Mouse (Mus musculus) E14TG2a.4 (cell line): ENCODE results near the gene Tcte2.

ENCODE experiments used
- H3K27me3 ChIP-seq: 2 replicates; pipeline ENCODE4 v1.6.1; 2014; ENCODE audit warnings: low read length, control low read depth; ENCODE audit not compliant: insufficient read depth
- H3K36me3 ChIP-seq: 2 replicates; pipeline ENCODE4 v1.6.1; 2014; ENCODE audit warnings: low read length, control low read depth; ENCODE audit not compliant: insufficient read depth
- H3K4me1 ChIP-seq: replicated peaks from 2 replicates; pipeline ENCODE4 v1.6.1; 2014; ENCODE audit warnings: low read depth, low read length, control low read depth
- H3K4me3 ChIP-seq: replicated peaks from 2 replicates; pipeline ENCODE4 v1.5.1; 2014; ENCODE audit warnings: mild to moderate bottlenecking, low read length
- H3K9me3 ChIP-seq: 2 replicates; pipeline ENCODE4 v1.6.1; 2014; ENCODE audit warnings: low read length, control low read depth
- CTCF ChIP-seq: conservative IDR thresholded peaks from 2 replicates; pipeline ENCODE4 v1.5.1; 2014; ENCODE audit warnings: low read length
- NANOG ChIP-seq: IDR thresholded peaks from 2 replicates; pipeline ENCODE4 v1.6.1; 2014; ENCODE audit warnings: borderline replicate concordance, low read length, mixed read lengths
- POU5F1 ChIP-seq: IDR thresholded peaks from 2 replicates; pipeline ENCODE4 v1.6.1; 2014; ENCODE audit warnings: low read length, borderline replicate concordance

The Tcte2 gene

DNA sequence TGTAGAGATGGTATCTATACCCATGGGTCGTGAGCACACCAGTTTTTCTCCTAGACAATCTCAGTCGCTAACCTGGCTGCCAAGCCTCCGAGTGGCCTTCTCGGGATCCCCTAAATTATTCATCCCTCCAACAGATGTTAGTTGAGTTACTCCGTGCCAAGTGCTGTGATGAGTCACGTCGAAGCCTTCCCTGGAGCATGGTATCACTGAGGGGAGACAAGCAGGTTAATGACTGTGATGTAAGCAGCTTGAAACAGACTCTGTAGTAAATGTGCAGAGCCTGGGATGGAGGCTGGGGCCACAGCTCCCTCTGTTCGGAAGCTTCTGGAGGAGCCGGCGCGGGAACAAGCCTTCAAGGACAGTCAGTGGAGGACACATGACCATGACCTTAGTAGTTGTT, 44.2 kb downstream of the Tcte2 start:
- no peaks in the 10 kb centered on the region for H3K36me3 ChIP-seq
- H3K4me1 ChIP-seq = peaks cover 23% of the 10 kb centered on the region
- peaks cover 13% of the 10 kb centered on the region; the same call in 1 of the 2 replicates for H3K27me3 ChIP-seq
- H3K9me3 ChIP-seq = no peaks in the 10 kb centered on the region
- no peak overlapping the region for H3K4me3 ChIP-seq
- TF ChIP-seq CTCF (no peak), POU5F1 (no peak), NANOG (no peak)

DNA sequence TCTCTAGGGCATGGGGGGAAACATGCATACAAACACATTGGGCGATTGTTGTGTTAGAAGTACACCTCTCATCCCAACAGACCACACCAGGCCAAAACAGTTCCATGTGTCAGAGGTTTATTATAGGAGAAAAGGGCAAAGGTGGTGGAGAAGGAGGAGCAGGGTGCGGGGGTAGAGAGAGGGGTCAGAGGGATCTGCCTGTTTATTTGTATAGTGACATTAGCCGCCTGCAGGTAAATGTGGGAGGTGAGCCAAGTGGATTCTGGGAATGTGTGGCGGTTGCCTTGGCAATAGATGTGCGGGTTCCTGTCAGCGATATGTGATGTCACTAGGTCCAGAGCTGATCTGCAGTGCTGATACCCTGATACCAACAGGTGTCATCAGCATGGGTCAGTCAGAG, 45.3 kb downstream of the Tcte2 start:
- peaks cover 24% of the 10 kb centered on the region for H3K4me1 ChIP-seq
- H3K36me3 ChIP-seq = no peaks in the 10 kb centered on the region
- H3K27me3 ChIP-seq = peaks cover 10% of the 10 kb centered on the region; the same call in 1 of the 2 replicates
- H3K4me3 ChIP-seq = no peak overlapping the region
- TF ChIP-seq NANOG (no peak), POU5F1 (no peak)
- no peaks in the 10 kb centered on the region for H3K9me3 ChIP-seq

DNA sequence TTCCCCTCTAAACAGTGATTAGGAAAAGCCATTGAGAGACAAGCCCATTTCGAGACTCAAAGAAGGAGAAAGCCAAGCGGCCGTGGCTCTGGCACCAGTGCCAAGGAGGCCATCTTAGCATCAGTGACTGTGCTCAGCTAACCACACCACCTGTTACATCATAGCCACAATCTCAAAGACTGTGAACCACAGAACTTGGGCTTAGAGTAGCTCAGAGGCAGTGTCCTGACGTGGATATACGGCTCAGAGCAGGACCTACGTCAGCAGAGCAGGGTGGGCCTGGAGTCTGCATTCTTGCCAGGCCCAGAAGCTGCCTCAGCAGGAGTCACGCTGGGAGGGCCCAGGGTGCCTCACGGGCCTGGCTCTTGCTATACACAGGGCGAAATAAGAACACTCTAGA, 46.1 kb downstream of the Tcte2 start:
- no peak for TF ChIP-seq POU5F1
- no peak for TF ChIP-seq NANOG
- no peak for TF ChIP-seq CTCF
- Histone ChIP-seq H3K36me3 (no peaks in the 10 kb centered on the region), H3K27me3 (peaks cover 2% of the 10 kb centered on the region; the same call in 1 of the 2 replicates), H3K4me3 (no peak overlapping the region), H3K4me1 (peaks cover 27% of the 10 kb centered on the region), H3K9me3 (no peaks in the 10 kb centered on the region)

DNA sequence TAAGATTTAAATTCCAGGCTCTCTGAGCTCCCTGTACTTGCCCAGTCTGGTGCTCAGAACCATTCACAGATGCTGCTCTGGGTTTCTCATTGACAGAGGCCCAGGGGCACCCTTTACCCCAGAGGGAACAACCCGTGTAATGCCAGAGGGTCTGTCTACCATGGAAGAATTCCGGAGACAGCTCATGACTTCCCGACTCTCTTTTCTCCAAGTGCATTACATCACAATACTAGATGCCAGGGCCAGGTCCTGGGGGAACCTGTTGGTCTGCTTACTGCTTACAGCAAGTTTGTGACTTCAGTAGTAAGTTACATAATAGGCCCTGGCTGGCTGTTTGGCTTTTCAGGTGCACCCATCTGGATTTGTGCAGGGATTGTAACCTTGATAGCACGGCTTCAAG, 47.0 kb downstream of the Tcte2 start:
- TF ChIP-seq POU5F1 = no peak
- TF ChIP-seq NANOG = no peak
- no peak for TF ChIP-seq CTCF

DNA sequence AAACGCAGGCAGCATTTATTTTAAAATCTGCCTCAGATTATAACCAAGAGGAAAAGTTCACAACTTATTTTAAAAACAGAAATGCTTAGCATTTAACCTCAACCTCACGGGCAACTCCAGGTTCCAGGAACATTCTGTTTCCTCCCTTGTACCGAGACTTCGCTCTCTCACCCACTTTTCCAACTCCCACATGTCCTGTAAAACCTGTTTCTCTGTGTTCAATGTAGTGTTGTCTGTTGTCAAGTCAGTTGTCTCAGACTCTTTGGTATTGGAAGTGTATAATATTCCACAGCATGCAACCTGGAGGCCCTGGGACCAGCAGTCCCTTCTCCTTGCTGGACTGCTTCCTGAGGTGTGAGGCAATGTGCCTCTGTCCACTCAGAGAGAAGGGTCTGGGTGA, 47.5 kb downstream of the Tcte2 start:
- Histone ChIP-seq H3K9me3 (no peaks in the 10 kb centered on the region), H3K4me1 (peaks cover 35% of the 10 kb centered on the region), H3K36me3 (no peaks in the 10 kb centered on the region), H3K27me3 (no peaks in the 10 kb centered on the region), H3K4me3 (no peak overlapping the region)
- no peak for TF ChIP-seq NANOG
- TF ChIP-seq CTCF = no peak
- TF ChIP-seq POU5F1 = no peak

More for the DNA sequence above, 47.0 kb downstream of the Tcte2 start:
- Histone ChIP-seq H3K27me3 (no peaks in the 10 kb centered on the region), H3K4me3 (no peak overlapping the region), H3K9me3 (no peaks in the 10 kb centered on the region), H3K36me3 (no peaks in the 10 kb centered on the region), H3K4me1 (peaks cover 32% of the 10 kb centered on the region)

DNA sequence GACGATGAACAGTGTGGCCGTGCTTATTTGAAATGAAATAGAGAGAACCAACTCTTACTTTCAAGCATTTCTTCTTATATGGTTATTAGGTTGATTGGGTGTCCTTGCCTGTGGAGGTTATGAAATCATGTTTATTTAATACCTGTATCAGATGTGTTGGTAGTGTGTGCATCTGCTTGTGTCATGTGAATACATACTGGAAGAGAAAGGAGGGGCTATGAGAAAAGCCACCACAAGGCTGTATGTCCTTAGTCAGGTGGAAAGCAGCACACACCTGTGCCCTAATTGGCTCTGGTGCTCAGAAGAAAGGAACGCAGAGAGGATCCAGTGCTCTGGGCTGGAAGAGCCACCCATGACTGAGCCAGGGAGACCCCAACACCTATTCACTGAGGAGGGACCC, 49.1 kb downstream of the Tcte2 start:
- H3K27me3 ChIP-seq = no peaks in the 10 kb centered on the region
- H3K4me1 ChIP-seq = peaks cover 35% of the 10 kb centered on the region
- H3K9me3 ChIP-seq = no peaks in the 10 kb centered on the region
- H3K4me3 ChIP-seq = no peak overlapping the region
- no peaks in the 10 kb centered on the region for H3K36me3 ChIP-seq
- no peak for TF ChIP-seq POU5F1
- TF ChIP-seq CTCF = no peak
- TF ChIP-seq NANOG = no peak

DNA sequence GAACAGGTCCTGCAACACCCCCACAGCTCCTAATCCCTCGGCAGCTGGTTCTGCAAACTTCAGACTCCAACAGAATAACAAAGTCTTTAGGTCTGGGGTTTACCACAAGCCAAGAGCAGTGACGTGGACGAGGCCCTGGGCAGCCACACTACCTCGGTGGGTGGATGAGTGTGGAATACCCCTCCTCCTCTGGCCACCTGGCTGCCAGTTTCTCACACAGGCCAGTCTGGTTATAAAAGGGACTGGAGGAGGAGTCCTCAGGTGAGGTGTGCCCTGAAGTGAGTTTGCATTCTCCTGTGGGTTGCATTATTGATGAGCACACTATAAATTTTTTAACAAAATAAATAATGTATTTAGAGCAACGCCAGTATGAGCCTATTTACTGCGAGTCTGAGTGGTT, 49.5 kb downstream of the Tcte2 start:
- Histone ChIP-seq H3K4me3 (no peak overlapping the region), H3K27me3 (no peaks in the 10 kb centered on the region), H3K4me1 (peaks cover 35% of the 10 kb centered on the region), H3K36me3 (no peaks in the 10 kb centered on the region), H3K9me3 (no peaks in the 10 kb centered on the region)
- TF ChIP-seq POU5F1 = no peak
- TF ChIP-seq CTCF = no peak
- TF ChIP-seq NANOG = no peak

DNA sequence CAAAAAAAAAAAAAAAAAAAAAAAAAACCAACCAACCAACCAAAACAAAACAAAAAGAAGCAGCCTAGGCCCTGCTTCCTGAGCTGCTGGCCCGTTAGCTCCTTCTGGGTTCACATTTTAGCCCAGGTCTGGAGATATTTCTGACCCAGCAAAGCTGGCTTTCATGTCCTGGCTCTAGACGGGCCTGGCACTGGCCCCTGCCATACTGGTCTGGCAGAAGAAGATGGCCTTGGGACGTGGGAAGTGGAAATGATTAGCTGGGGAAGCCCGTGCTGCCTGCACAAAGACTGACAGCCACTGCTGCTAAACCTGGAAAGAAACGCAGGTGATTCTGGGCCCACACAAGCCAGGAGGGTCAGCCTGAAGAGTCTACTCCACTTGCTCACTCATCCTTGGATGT, 50.5 kb downstream of the Tcte2 start:
- TF ChIP-seq POU5F1 = no peak
- TF ChIP-seq CTCF = no peak
- TF ChIP-seq NANOG = no peak

DNA sequence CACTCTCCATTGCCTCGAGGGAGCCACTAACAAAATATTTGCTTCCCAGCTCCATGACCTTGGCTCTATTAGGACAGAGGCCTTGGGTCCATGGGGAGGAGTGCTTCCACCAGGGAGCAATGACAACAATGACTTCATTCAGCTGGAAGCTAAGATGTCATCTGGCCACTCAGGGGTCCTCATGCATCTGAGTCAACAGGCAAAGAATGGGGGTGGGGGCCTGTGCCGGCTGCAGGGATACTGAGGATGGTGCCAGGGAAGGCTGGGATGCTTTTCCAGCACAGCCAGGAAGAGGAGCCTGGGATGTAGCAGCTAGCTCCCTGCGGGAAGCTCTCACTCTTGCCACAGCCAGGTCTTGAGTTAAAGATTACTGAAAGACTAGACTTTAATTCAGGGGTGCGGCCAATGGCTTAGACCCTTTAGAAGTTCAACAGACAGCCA, 56.1 kb downstream of the Tcte2 start:
- no peak for TF ChIP-seq POU5F1
- no peaks in the 10 kb centered on the region for H3K36me3 ChIP-seq
- H3K27me3 ChIP-seq = no peaks in the 10 kb centered on the region
- H3K9me3 ChIP-seq = no peaks in the 10 kb centered on the region
- peaks cover 53% of the 10 kb centered on the region for H3K4me1 ChIP-seq
- no peak overlapping the region for H3K4me3 ChIP-seq

More for the DNA sequence above, 50.5 kb downstream of the Tcte2 start:
- Histone ChIP-seq H3K36me3 (no peaks in the 10 kb centered on the region), H3K4me1 (peaks cover 33% of the 10 kb centered on the region), H3K27me3 (no peaks in the 10 kb centered on the region), H3K9me3 (no peaks in the 10 kb centered on the region), H3K4me3 (no peak overlapping the region)

DNA sequence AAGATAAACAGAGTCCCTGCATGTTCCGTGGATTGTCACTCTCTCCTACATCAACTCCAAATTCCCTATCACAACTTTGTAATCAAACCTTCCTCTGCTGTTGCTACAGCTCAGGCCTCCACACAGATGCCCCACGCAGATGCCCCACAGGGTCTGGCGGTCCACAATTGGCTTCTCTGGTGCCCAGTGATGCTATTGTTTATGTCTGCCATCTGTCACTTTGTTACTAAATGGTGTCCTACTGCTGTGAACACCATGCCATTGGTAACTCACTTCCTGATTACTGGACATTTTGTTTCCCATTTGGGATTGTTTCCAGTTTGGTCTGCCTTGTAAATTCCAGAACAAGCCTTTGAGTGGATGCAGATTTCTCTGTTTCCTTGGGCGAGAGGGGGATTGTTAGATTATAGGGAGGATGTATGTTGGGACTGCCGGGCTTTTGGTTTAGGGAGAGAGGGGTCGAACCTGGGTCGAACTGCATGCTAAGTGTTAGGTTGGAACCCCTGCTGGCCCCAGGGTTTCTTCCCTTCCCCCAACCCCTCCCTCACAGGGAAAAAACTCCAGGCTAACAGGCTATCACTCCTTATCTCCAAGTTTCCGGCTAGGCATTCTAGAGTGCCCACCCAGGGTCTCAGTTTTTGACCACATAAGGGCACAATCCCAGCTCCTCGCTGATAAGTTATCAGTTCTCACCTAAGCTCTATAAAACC, 57.9 kb downstream of the Tcte2 start:
- TF ChIP-seq POU5F1 = no peak
- TF ChIP-seq CTCF = no peak
- no peak for TF ChIP-seq NANOG
- Histone ChIP-seq H3K4me3 (no peak overlapping the region), H3K9me3 (no peaks in the 10 kb centered on the region), H3K4me1 (peaks cover 62% of the 10 kb centered on the region), H3K27me3 (no peaks in the 10 kb centered on the region), H3K36me3 (no peaks in the 10 kb centered on the region)
